In genomic region chr5:113726618-113727017, GRCm38 (mm10) we compare ENCODE assay signal across 27 mouse cellular contexts. TPM values are rescaled to one million over a fixed set of nuclear protein-coding genes. Genes with fewer than 3 reads are reported as not detected.
DNase-seq lines count a peak whose midpoint lies in the region; TF ChIP-seq lines count a peak whose summit lies in the region.
"Had no signal": no experiment of that assay in that cellular context is flagged by ENCODE, and none has a peak within 500 bp of the region (broad histone marks: within the 10 kb centered on the region; RNA-seq: fewer than 3 reads in every experiment).

No protein-coding gene starts in this region.

- no peaks in the 10 kb centered on the region for H3K36me3 ChIP-seq in CH12.LX (replicated peaks in 1 of 2; ENCODE audit: control insufficient read depth in 1 of 2, insufficient read depth in 1 of 2, low read length in 1 of 2)
- H3K36me3 ChIP-seq: embryonic facial prominence, embryonic 13.5 days; forebrain, embryonic 12.5 days; heart, embryonic 12.5 days; hindbrain, embryonic 12.5 days had no signal

- H3K27me3 ChIP-seq in CH12.LX (replicated peaks) = peaks cover 63% of the 10 kb centered on the region
- H3K27me3 ChIP-seq: forebrain, embryonic 12.5 days; hindbrain, embryonic 12.5 days had no signal

- H3K27ac ChIP-seq in CH12.LX (ENCODE audit: insufficient read depth, low read depth) = no peak overlapping the region
- H3K27ac ChIP-seq: embryonic facial prominence, embryonic 13.5 days; forebrain, embryonic 12.5 days; hindbrain, embryonic 12.5 days had no signal

- no peak for TF ChIP-seq EP300 in CH12.LX (IDR thresholded peaks at IDR 0.05; ENCODE audit: low read length)

- DNase-seq in CH12.LX (ENCODE audit: extremely low read depth) = no peak
- peak; percentile 74 for DNase-seq in brain, adult 2 months (ENCODE audit: low read depth, low spot score)
- DNase-seq in cerebellum, adult 9-10 months = peak; percentile 78
- DNase-seq in cerebellum, postnatal 25 days = peak; percentile 74 to 79
- DNase-seq in yolk sac, embryonic 10.5 days (ENCODE audit: low spot score) = no peak
- DNase-seq in kidney, postnatal 10 days = no peak
- DNase-seq in heart, postnatal 25 days (ENCODE audit: low spot score) = no peak
- DNase-seq: adrenal gland, adult 8-10 months; adrenal gland, postnatal 36 days; forebrain, postnatal 0 days; gastrocnemius, postnatal 14 days; heart, postnatal 4 days; kidney, adult 11 months; kidney, adult 9 months had no signal

- peaks cover 3 to 7% of the 10 kb centered on the region in 2 experiments; a peak in 3 of 4 replicates for H3K4me1 ChIP-seq in CH12.LX (ENCODE audit: control insufficient read depth in 1 of 2, insufficient read depth in 2 of 2)
- H3K4me1 ChIP-seq: heart, embryonic 12.5 days had no signal

- peaks cover 10% of the 10 kb centered on the region for H3K9me3 ChIP-seq in CH12.LX (replicated peaks; ENCODE audit: low read length)
- H3K9me3 ChIP-seq: embryonic facial prominence, embryonic 13.5 days; forebrain, embryonic 12.5 days; heart, embryonic 12.5 days; hindbrain, embryonic 12.5 days had no signal

- in situ Hi-C loops in CH12.LX (cut with MboI; ENCODE audit: low pct_ligation_motif_present, low pct_unique_long_range_greater_than_20kb, low sequenced_read_pairs) = loop anchor here (5.0 kb wide), 1 partner anchor 254 kb away; no protein-coding TSS in a partner anchor

- no peak overlapping the region for H3K4me3 ChIP-seq in CH12.LX (replicated peaks in 1 of 3; ENCODE audit: low read depth in 2 of 3, low read length in 2 of 3, poor library complexity in 1 of 3)
- H3K4me3 ChIP-seq: embryonic facial prominence, embryonic 13.5 days; forebrain, embryonic 12.5 days; heart, embryonic 12.5 days; hindbrain, embryonic 12.5 days had no signal

- no peak overlapping the region for H3K9ac ChIP-seq in CH12.LX (ENCODE audit: insufficient read depth, low read depth)
- H3K9ac ChIP-seq: embryonic facial prominence, embryonic 13.5 days; forebrain, embryonic 12.5 days; forebrain, postnatal 0 days; heart, embryonic 12.5 days; hindbrain, embryonic 12.5 days had no signal

- no peak for TF ChIP-seq CTCF in CH12.LX (conservative IDR thresholded peaks at IDR 0.05 in 1 of 2, IDR thresholded peaks at IDR 0.05 in 1 of 2; ENCODE audit: low read depth in 2 of 2, low read length in 2 of 2)

- no peak for TF ChIP-seq POLR2A in CH12.LX (IDR thresholded peaks at IDR 0.05; ENCODE audit: low read depth, low read length)

- intact Hi-C loops in heart, postnatal 25 days (cut with DNase I) = loop anchor here (10.0 kb wide), 1 partner anchor 172 kb away; no protein-coding TSS in a partner anchor

- dilution Hi-C loops in CH12.LX (cut with MboI; ENCODE audit: extremely low pct_ligation_motif_present, extremely low pct_unique_long_range_greater_than_20kb, low sequenced_read_pairs) = no loop called here

- TF ChIP-seq RAD21 in CH12.LX (IDR thresholded peaks at IDR 0.05; ENCODE audit: low read depth, low read length) = no peak

- no peak overlapping the region for H3K4me2 ChIP-seq in CH12.LX (ENCODE audit: insufficient read depth, low read depth, poor library complexity, severe bottlenecking)
- H3K4me2 ChIP-seq: embryonic facial prominence, embryonic 13.5 days; forebrain, embryonic 12.5 days; heart, embryonic 12.5 days; hindbrain, embryonic 12.5 days had no signal

- no peaks in the 10 kb centered on the region for H3K79me2 ChIP-seq in CH12.LX (replicated peaks; ENCODE audit: control insufficient read depth, extremely low read depth, insufficient read depth, poor library complexity, severe bottlenecking)

TF ChIP-seq in CH12.LX, 34 proteins besides CTCF, POLR2A, EP300 and RAD21:
- TF ChIP-seq RCOR1 (conservative IDR thresholded peaks at IDR 0.05; ENCODE audit: low read depth, low read length) (no peak), USF1 (IDR thresholded peaks at IDR 0.05; ENCODE audit: low read depth, low read length) (peak; percentile 30), CHD1 (IDR thresholded peaks at IDR 0.05; ENCODE audit: low read depth, low read length) (no peak), ZNF384 (IDR thresholded peaks at IDR 0.05; ENCODE audit: low read depth, low read length) (no peak), ZMIZ1 (IDR thresholded peaks at IDR 0.05; ENCODE audit: low read depth, low read length) (no peak), HCFC1 (IDR thresholded peaks at IDR 0.05; ENCODE audit: low read depth, low read length) (no peak)

RNA-seq across cellular contexts. Expression of gene 1700069L16Rik, which starts 2.0 kb away (rescaled TPM):
- not detected in 2 replicates for total RNA-seq in CH12.LX (2012; rRNA removed)
- total RNA-seq in CH12.LX (2014; rRNA removed) = not detected in 2 replicates
- not detected in 2 replicates for polyA plus RNA-seq in CH12.LX (2012; ENCODE audit: insufficient read length, low read depth)
- not detected for total RNA-seq in heart, postnatal 25 days (2021)
- total RNA-seq: adrenal gland, adult 8-10 months; adrenal gland, postnatal 36 days; ES-E14; forebrain, postnatal 0 days; gastrocnemius, adult 18-20 months; gastrocnemius, postnatal 14 days; granulocyte monocyte progenitor cell, adult 5-6 weeks; heart, adult 8-10 months; heart, postnatal 4 days had no signal
- polyA plus RNA-seq: brain, embryonic 14.5 days; cortical plate, adult 2 months; embryonic facial prominence, embryonic 13.5 days; forebrain, embryonic 12.5 days; forebrain, postnatal 0 days; heart, embryonic 12.5 days; heart, embryonic 16.5 days; hindbrain, embryonic 12.5 days; hindbrain, embryonic 16.5 days; inflammation-experienced regulatory T-cells, adult 6 months had no signal

RNA-seq across cellular contexts. Expression of gene Ficd, which starts 9.0 kb away (rescaled TPM):
- 2.4 and 3.4 TPM in 2 replicates for total RNA-seq in CH12.LX (2012; rRNA removed)
- total RNA-seq in CH12.LX (2014; rRNA removed) = 2.0 and 2.5 TPM in 2 replicates
- polyA plus RNA-seq in CH12.LX (2012; ENCODE audit: insufficient read length, low read depth) = 2.2 and 2.4 TPM in 2 replicates
- total RNA-seq in heart, postnatal 25 days (2021) = 1 to 10 TPM; 6.4 to 7.8 TPM

RNA-seq across cellular contexts. Expression of gene Sart3, which starts 45.7 kb away (rescaled TPM):
- 66.1 and 67.0 TPM in 2 replicates for total RNA-seq in CH12.LX (2012; rRNA removed)
- total RNA-seq in CH12.LX (2014; rRNA removed) = 27.2 and 28.8 TPM in 2 replicates
- polyA plus RNA-seq in CH12.LX (2012; ENCODE audit: insufficient read length, low read depth) = 104 and 113 TPM in 2 replicates
- total RNA-seq in heart, postnatal 25 days (2021) = 10 to 100 TPM; 14.1 to 17.1 TPM

RNA-seq across cellular contexts. Expression of gene Iscu, which starts 45.9 kb away (rescaled TPM):
- total RNA-seq in CH12.LX (2012; rRNA removed) = 79.3 and 81.5 TPM in 2 replicates
- 70.6 and 72.1 TPM in 2 replicates for total RNA-seq in CH12.LX (2014; rRNA removed)
- polyA plus RNA-seq in CH12.LX (2012; ENCODE audit: insufficient read length, low read depth) = 83.0 and 86.7 TPM in 2 replicates
- total RNA-seq in heart, postnatal 25 days (2021) = 100 to 1,000 TPM; 164 to 165 TPM

Comparison
In these comparisons a context has a peak if more than half of its experiments do, and no peak if none do; other contexts are left out.
1. DNase-seq: peak in brain, adult 2 months (single experiment), cerebellum, adult 9-10 months (single experiment) and cerebellum, postnatal 25 days (2 of 2); none in CH12.LX (single experiment), yolk sac, embryonic 10.5 days (single experiment), kidney, postnatal 10 days (single experiment) and heart, postnatal 25 days (single experiment).